Mouse (Mus musculus): ENCODE results near the gene Ccdc13. TPM values are rescaled to one million over a fixed set of nuclear protein-coding genes. Genes with fewer than 3 reads are reported as not detected.
A peak's percentile ranks its signal among the peaks of the same experiment; 100 is the strongest.

Ccdc13 gene
- total RNA-seq (2017) = 0.25 TPM in 1 of 2 replicates, not detected in the other

DNA sequence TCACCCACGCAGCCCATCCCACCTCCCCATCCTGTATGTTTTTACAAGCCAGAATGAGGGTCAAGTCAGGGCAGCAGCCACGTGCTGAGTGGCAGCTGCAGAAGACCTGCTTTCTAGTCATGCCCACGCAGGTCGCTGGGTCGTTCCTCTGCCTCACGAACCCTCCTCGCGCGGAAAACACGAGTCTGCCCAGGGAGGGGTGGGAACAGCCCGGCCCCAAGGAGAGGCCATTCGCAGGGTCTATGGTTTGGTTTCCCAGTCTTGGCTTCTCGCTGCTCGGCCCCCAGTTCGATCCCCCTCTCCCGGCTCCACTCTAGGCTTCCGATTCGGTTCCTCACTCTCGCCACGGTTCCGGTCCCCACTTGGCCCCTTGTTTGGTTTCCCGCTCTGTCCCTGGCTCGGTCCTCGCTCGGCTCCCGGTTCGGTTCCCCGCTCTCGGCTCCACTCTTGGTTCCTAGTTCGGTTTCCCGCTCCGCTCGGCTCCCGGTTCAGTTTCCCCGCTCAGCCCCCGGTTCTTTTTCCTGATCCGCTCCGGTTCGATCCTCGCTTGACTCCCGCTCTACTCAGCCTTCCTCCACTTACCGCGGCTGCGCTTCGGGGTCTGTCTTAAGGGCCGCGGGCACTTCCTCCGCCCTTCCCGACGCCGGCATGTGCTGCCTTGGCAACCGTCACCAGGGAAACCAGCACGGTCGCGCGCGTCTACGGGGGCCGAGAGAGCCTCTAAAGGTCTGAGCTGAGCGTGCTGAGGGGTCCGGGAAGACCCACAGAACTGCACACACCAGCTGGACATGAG is at the start of gene Ccdc13:
Ccdc13 (minus strand) TSS at position 633 of the 793 bp plus-strand sequence.
- ATAC-seq (ENCODE audit: extremely low read depth, insufficient number of reproducible peaks, low FRiP score, poor library complexity, severe bottlenecking) = no peak

DNA sequence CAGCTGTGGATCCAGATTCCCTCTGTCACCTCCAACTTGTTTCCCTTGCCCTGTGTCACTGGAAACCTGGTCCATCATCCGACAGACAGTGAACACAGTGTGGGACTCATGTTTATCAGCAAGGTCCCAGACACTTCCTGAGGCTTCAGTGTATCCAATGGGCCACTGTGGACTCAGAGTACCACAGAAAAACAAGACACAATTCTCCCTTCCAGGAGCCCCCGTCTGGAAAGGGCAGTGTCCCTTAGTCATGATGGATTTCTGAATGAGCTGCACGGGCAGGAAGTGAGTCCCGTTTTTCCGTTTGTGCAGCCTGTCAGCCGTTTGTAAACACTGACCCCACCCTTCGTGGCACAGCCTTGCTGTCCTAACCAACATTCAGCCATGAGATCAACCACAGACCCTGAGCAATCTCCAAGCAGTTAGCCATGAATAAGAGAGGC is 42.8 kb upstream of the Ccdc13 start:
- no peak for ATAC-seq (ENCODE audit: extremely low read depth, insufficient number of reproducible peaks, low FRiP score, poor library complexity, severe bottlenecking)

DNA sequence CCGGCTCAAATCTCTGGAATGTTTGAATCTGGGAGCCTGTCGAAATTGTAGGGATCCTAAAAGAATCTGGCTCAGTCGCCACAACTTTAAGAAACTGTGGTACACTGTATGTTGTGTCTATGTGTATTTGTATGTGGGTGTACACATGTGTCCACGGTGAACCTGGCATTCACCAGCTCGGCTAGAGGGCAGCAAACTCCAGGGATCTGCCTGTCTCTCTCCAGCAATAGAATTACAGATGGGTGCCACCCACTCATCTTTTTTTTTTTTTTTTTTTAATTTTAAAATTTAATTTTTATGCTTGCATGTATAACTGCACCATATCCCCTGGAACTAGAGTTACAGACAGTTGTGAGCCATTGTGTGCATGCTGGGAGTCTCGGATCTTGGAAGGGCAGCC is 42.0 kb upstream of the Ccdc13 start:
- 0 out of 2 replicates have a peak, but pooled peaks have one; percentile 31 for ATAC-seq (ENCODE audit: extremely low read depth, insufficient number of reproducible peaks, low FRiP score, poor library complexity, severe bottlenecking)

DNA sequence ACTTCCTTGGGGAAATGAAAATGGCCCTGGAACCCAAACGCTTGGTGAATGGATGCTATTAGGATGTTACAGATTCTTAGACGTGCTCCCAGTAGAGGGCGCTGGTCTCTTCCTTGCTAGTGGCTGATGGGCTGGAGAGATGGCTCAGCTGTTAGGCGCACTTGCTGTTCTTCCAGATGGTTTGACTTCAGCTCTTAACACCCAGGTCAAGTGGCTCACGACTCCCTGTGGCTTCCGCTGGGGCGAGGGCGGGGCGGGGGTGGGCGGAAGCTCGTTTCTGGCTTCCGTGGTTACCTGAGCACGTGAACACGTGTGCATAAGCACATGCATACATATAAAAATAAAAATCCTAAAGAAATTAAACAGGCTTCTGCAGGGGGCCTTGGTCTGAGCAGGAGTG is 41.6 kb upstream of the Ccdc13 start:
- ATAC-seq (ENCODE audit: extremely low read depth, insufficient number of reproducible peaks, low FRiP score, poor library complexity, severe bottlenecking) = peak; percentile 79

DNA sequence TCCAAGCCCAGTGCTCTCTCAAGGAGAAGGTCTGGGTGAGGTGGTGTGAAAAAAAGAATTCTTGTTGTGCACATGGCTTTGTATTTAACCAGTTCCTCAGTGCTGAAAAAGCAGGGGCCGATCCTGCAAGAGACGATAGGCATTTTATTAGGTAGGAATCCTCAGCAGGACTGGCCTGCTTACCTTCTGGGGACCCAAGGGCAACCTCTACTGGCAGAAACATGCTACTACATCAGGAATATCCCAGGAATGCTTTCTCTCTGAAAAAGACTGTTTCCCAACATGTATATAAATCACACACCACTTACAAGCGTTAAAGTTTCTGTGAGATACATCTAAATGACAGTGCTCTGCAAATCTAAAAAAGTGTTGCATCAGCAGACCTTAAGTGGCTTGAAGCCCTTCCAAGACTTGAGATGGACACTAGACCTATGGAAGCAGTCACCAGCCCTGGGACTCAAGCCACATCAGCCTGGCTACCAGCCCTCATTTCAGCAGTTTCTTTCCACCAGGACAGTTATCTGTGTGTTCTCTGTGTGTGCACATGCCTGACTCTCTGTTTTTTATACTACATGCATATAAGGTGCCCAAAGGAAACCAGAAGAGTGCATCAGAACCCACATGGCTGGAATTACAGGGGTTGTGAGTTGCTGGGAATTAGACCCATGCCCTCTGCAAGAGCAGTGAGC is 37.9 kb upstream of the Ccdc13 start:
- ATAC-seq (ENCODE audit: extremely low read depth, insufficient number of reproducible peaks, low FRiP score, poor library complexity, severe bottlenecking) = no peak; the same call in 1 of the 2 replicates

DNA sequence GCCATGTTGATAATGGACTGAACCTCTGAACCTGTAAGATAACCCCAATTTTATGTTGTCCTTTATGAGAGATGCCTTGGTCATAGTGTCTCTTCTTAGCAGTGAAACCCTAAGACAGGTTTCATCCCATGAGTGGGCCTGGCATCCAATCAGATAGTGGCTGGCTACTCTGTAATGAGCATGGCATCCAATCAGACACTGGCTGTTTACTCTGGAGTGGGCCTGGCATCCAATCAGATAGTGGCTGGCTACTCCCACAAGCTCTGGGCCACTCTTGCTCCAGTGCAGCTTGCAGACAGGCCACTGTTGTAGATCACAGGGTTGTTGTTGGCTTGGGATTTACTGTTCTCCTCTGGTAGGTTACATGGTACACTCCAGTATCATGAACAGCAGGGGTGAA is 34.3 kb upstream of the Ccdc13 start:
- no peak for ATAC-seq (ENCODE audit: extremely low read depth, insufficient number of reproducible peaks, low FRiP score, poor library complexity, severe bottlenecking)

DNA sequence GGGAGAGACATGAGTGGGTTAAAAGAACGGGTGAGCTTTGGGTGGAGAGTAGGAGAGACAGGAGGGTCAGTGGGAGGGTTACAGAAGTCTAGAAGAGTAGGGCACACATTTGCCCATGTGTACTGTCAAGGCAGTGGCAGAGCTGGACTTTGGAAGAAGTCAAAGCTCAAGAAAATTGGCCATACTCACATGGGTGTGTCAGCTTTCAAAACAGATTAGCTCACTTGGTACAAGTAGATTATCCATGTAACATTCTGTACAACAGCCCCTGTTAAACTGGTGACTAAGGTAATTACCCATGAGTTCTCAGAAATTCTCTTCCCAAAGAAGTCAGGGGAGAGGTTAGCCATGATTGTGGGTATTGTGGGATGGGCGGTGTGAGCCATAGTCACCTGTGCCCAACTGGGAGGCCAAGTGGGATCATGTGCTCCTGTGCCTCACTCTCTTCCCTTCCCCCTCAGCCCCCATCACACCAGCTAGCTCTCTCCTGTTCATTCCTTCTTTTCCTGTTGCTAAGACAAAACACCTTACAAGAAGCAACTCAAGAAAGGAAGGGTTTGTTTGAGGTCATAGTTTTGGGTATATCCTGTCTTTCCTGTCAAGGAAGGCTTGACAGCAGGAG is 32.9 kb upstream of the Ccdc13 start:
- no peak for ATAC-seq (ENCODE audit: extremely low read depth, insufficient number of reproducible peaks, low FRiP score, poor library complexity, severe bottlenecking)

DNA sequence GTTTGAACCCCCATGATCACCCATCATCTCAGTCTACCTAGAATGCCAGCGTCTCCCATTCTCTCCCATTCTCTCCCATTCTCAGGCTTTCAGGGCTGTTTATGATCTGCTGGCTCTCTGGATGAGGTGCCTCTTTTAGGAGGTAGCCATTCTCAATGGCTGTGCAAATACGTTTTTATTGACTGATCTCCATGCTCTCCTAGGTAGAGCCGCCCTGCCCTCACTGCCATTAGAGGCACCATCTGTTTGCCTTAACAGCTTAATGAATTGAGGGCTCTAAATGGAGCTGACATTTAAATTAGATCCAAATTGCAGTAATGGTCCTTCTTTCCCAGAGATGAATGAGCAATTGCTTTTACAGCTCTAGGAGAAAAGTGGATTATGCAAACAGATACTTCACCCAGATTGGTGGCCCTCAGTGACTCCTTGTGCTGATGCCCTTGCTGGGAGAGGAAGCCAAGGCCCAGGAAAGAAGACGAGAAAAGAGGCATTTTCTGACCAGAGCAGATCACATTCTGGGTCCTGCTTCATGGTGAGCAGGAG is 30.8 kb upstream of the Ccdc13 start:
- ATAC-seq (ENCODE audit: extremely low read depth, insufficient number of reproducible peaks, low FRiP score, poor library complexity, severe bottlenecking) = no peak

DNA sequence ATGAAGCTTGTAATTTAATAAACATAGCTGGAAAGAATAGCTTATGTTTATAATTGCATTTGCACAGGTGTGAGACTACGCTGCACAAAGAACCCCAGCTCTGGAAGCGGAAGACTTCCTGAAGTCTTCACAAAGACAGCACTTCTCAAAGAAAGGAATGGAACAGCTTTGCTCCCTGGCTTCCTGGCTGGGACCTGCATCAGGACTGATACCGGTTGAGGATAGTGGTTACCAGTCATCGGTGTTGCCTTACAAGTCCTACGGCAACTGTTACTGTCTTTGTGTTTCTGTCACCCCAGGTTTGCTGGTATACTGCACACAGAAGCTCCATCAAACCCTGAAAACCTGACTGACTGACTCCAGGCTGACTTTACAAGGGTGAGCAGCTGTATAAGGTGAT is 30.2 kb upstream of the Ccdc13 start:
- ATAC-seq (ENCODE audit: extremely low read depth, insufficient number of reproducible peaks, low FRiP score, poor library complexity, severe bottlenecking) = no peak

DNA sequence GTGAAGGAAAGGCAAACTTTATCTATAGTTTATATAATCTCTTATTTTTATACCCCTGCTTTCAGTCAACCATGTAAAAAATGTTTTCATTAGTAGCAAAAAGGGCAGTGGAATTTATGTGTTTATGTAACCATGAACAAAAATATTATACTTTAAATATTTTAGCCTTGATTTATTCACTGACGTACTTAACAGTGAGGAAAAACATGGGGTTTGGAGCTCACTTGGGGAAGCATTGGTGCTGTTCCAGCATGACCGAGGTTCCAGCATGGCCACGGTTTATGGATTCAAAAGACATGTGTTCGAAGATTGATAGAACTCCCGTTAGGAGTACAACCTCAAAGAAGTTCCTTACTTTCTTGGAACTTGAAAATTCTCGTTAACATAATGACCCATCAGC is 29.0 kb upstream of the Ccdc13 start:
- ATAC-seq (ENCODE audit: extremely low read depth, insufficient number of reproducible peaks, low FRiP score, poor library complexity, severe bottlenecking) = no peak

DNA sequence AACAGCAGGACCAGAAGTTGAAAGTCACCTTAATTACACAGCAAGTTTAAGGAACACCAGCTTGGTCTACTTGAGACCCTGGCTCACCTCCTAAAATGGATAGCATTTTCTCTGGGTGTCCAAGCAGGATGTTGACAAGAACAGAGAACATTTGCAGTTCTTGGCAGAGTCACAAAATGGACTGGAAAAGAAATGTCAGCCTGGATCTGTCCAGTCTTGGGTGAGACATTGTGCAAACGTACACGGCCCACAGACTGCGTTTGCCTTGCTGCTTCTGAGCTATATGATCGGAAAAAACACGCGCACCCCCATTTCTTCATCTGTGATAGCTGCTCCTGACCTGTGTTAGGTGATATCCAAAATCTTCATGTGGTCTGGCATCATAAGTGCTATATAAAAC is 28.4 kb upstream of the Ccdc13 start:
- no peak for ATAC-seq (ENCODE audit: extremely low read depth, insufficient number of reproducible peaks, low FRiP score, poor library complexity, severe bottlenecking)

DNA sequence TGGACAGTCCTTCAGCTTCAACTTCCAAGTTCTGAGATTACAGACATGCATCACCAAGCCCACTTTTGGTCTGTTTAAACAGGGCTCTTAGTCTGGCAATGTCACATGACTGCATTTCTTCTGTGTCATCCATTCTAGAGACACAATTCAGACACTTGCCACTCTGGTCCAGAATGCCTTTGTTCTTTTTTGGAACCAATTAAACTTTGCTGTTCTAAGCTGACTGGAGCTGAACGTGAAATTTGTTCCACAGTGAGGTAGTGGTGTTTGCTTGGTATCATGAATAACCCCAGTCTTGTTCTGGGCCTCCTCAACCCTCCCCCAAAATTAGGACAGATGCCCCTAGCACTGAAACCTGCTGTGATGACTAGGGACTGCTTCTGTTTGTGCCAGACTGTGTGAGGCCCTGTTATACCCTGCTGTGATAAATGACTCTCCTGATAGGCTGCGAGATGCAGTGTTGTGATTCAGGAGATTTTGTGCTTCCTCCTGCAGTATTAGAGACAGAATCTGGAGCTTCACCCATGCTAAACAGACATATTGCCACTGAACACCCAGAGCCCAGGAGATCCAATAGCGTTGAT is 26.3 kb upstream of the Ccdc13 start:
- ATAC-seq (ENCODE audit: extremely low read depth, insufficient number of reproducible peaks, low FRiP score, poor library complexity, severe bottlenecking) = no peak

DNA sequence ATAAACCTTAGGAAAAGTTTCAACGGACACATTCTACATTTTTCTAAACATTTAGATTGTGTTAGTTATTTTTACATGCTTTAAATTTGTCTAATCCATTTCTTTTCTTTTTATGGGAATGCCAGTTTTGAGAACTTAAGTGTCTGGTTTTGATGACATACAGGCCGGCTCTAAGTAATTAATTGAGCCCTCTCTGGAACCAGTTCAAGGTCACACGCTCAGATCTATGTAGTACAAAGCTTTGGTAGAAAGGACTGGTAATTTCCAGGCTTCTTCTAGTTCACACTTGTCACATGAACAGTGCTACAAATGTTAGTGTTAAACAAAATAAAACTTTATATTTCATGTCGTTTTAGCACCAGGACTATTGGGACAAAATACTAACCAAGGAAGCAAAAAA is 25.6 kb upstream of the Ccdc13 start:
- ATAC-seq (ENCODE audit: extremely low read depth, insufficient number of reproducible peaks, low FRiP score, poor library complexity, severe bottlenecking) = no peak

DNA sequence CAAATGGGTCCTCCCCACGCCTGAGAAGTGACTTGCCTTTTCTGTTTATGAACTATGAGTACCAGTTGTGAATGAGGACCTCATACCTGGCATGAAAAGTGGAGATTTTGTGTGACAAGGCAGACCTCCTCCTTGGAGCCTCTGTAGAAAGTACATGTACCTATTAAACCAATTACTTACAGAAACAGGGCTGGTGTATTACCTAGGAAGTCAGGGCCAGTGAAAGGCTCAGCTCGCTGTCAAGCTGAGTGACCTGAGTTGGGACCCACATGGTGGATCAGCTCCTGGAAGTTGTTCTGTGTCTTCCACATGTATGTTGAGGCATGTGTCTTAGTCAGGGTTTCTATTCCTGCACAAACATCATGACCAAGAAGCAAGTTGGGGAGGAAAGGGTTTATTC is 21.7 kb upstream of the Ccdc13 start:
- no peak for ATAC-seq (ENCODE audit: extremely low read depth, insufficient number of reproducible peaks, low FRiP score, poor library complexity, severe bottlenecking)

DNA sequence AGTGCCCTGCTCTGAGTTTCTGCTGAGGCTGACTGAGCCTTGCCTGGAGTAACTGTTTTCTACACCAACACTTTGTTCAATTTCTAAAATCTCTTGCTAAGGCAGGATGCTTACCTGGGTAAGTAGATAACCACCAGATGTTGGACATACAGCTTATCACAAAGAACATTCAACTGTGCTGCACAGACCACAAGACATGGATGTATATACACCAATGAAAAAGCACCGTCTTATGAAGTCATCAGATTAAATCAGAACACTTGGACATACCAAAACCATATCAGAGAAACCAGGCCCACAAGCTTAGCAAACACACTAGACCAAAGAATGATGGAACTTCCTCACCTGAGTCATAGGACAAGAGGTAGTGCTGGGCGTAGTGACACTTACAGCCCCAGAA is 20.1 kb upstream of the Ccdc13 start:
- ATAC-seq (ENCODE audit: extremely low read depth, insufficient number of reproducible peaks, low FRiP score, poor library complexity, severe bottlenecking) = no peak

DNA sequence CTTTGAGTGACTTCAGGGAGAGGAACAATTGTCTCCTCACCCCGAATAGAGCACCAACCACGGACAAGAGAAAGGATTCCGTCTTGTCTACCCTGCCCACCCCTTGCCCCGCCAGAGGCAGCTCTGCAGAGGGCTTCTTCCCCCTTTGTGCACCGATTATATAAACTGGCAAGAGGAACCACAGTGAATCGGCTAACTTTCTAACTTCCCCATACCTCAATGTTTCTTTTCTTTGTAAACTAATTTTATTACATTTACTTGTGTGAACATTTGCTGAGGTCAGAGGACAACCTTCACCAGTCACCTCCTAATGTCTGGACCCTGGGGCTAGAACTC is 18.9 kb upstream of the Ccdc13 start, which contains the start of gene Higd1a:
Higd1a (minus strand) TSS at position 210 of the 336 bp plus-strand sequence.
- no peak for ATAC-seq (ENCODE audit: extremely low read depth, insufficient number of reproducible peaks, low FRiP score, poor library complexity, severe bottlenecking)

DNA sequence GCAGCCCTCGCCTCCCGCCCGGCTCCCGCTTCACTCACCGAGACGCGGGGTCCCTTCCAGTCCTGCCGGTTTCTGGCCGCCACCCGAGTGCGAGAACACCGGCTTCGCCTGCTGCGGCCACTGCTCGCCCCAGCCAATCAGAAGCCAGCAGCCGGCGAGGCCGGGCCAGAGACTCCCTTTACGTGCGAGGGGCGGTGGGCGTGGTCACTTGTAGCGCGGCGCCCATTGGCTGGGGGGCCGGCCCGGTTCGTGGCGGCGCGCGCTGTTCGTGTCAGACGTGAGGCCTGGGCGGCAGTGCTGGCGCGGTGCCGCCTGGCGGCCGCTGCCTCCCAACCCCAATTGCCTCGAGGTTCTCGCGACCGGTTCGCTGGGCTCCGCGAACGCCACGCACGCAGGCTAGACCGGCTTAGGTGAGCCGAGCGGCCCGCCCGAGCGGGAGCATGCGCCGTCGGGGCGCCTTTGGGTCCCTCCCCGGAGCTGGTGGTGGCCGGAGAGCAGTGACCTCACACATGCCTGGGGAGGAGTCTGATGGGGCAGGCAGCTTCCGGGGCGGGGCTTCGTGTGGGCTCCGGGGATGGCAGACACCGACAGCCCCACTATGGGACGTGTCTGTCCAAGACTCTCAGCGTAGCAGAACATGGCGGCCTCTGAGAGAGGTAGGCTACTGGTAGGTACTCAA is 18.4 kb upstream of the Ccdc13 start:
- peak; percentile 91 for ATAC-seq (ENCODE audit: extremely low read depth, insufficient number of reproducible peaks, low FRiP score, poor library complexity, severe bottlenecking)

DNA sequence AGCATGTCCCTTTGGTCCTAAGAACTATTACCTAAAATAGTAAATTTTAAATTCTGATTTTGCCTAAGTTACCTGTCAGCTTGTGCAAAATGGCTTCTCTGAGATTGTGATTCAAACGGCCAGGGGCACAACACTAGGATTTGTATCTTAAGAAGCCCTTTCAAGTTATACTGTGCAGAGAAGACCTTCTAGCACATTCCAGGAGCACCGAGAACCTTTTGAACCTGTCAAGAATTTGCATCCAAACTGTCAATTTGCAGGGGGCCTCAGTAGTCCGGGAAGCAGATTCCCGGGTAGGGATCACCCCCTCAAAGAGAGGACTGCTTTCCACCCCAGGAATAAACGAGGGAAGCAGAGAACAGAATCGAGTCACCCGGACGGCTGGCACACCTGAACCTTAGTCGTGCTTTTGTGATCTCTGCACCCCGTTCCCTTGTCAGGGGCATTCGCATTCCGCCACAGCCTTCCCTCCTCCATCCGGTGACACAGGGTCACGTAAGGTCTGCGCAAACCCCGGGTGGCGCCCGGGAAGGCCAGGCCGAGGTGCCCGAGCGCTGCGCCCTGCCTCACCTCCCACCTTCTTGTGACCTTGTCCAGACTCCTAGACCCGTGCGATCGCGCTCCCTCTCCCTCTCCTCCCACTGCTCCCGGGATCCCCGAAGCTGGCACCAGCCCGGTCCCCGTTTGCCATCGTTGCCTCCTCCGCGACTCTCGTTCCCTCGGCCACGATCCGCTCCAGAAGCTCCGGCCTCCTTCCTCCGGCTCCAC is 17.6 kb upstream of the Ccdc13 start:
- ATAC-seq (ENCODE audit: extremely low read depth, insufficient number of reproducible peaks, low FRiP score, poor library complexity, severe bottlenecking) = no peak
